Mouse (Mus musculus) heart, postnatal 36 days (tissue): ENCODE results near the gene Stxbp6. TPM values are rescaled to one million over a fixed set of nuclear protein-coding genes. Genes with fewer than 3 reads are reported as not detected.
"Not testable (repeated sequence)": the region's sequence is repeated elsewhere in the genome, so short reads cannot be mapped to it uniquely, and the experiment has no call there.

Experiments
- DNase-seq, 2 experiments: peaks; one replicate each; pipeline ENCODE4 v3.0.0; 2021 to 2022
- intact Hi-C: fragments of 180-260 bp; cut with DNase I; formaldehyde crosslinking; loops from one replicate; pipeline ENCODE4 v1.15.1; 2025
- total RNA-seq, 2 experiments: library from RNA; stranded (reverse); gene quantifications; 2 replicates each; pipeline ENCODE4 v1.2.3; 2021

Stxbp6 gene
- total RNA-seq, 2 experiments from 2014 or later = 10.3 to 11.7 TPM

GRCm38 (mm10) chr12:45058007-45058406 is 16.5 kb downstream of the Stxbp6 start:
- intact Hi-C loops = no loop called here
- DNase-seq = no peak

GRCm38 (mm10) chr12:45056372-45056771 is 18.1 kb downstream of the Stxbp6 start:
- no peak for DNase-seq
- intact Hi-C loops = no loop called here

- intact Hi-C loops = no loop called here
- no peak for DNase-seq
Observed at GRCm38 (mm10) chr12:45053319-45053718, 21.2 kb downstream of the Stxbp6 start.

GRCm38 (mm10) chr12:45052860-45053259 is 21.6 kb downstream of the Stxbp6 start:
- no peak for DNase-seq
- intact Hi-C loops = no loop called here

GRCm38 (mm10) chr12:45049894-45050293 is 24.6 kb downstream of the Stxbp6 start:
- DNase-seq = peak; percentile 64 to 65
- intact Hi-C loops = no loop called here

GRCm38 (mm10) chr12:45047711-45048110 is 26.8 kb downstream of the Stxbp6 start:
- DNase-seq = not testable (repeated sequence)

GRCm38 (mm10) chr12:45047172-45047571 is 27.3 kb downstream of the Stxbp6 start:
- intact Hi-C loops = no loop called here
- no peak for DNase-seq

More at GRCm38 (mm10) chr12:45047711-45048110, 26.8 kb downstream of the Stxbp6 start:
- intact Hi-C loops = not testable (repeated sequence)

- DNase-seq = no peak
- intact Hi-C loops = no loop called here
Observed at GRCm38 (mm10) chr12:45044581-45044980, 29.9 kb downstream of the Stxbp6 start.

GRCm38 (mm10) chr12:45042591-45043091 is 31.9 kb downstream of the Stxbp6 start:
- intact Hi-C loops = no loop called here
- peak; percentile 37 to 49 for DNase-seq

- DNase-seq = no peak
- intact Hi-C loops = no loop called here
Observed at GRCm38 (mm10) chr12:45037496-45037895, 37.0 kb downstream of the Stxbp6 start.

GRCm38 (mm10) chr12:45037091-45037490 is 37.4 kb downstream of the Stxbp6 start:
- no peak for DNase-seq
- intact Hi-C loops = no loop called here

GRCm38 (mm10) chr12:45030681-45031080 is 43.8 kb downstream of the Stxbp6 start:
- intact Hi-C loops = no loop called here
- DNase-seq = no peak

- DNase-seq = no peak
- intact Hi-C loops = no loop called here
Observed at GRCm38 (mm10) chr12:45026347-45026746, 48.2 kb downstream of the Stxbp6 start.

GRCm38 (mm10) chr12:45020018-45020417 is 54.5 kb downstream of the Stxbp6 start:
- DNase-seq = no peak
- intact Hi-C loops = no loop called here

GRCm38 (mm10) chr12:45019059-45019822 is 55.3 kb downstream of the Stxbp6 start:
- intact Hi-C loops = no loop called here
- DNase-seq = no peak

GRCm38 (mm10) chr12:45013246-45013756 is 61.2 kb downstream of the Stxbp6 start:
- intact Hi-C loops = loop anchor here (2.0 to 5.0 kb wide), 3 partner anchors 76 to 154 kb away; no protein-coding TSS in a partner anchor

GRCm38 (mm10) chr12:45011436-45012089 is 62.9 kb downstream of the Stxbp6 start:
- no peak for DNase-seq
- intact Hi-C loops = loop anchor here (2.0 to 5.0 kb wide), 3 partner anchors 74 to 153 kb away; no protein-coding TSS in a partner anchor

More at GRCm38 (mm10) chr12:45013246-45013756, 61.2 kb downstream of the Stxbp6 start:
- peak; percentile 60 to 66 for DNase-seq

GRCm38 (mm10) chr12:45011006-45011405 is 63.5 kb downstream of the Stxbp6 start:
- no peak for DNase-seq
- intact Hi-C loops = loop anchor here (5.0 kb wide), 2 partner anchors 74 to 151 kb away; no protein-coding TSS in a partner anchor

GRCm38 (mm10) chr12:45009984-45010611 is 64.4 kb downstream of the Stxbp6 start:
- no peak for DNase-seq
- intact Hi-C loops = loop anchor here (5.0 kb wide), 2 partner anchors 73 to 152 kb away; no protein-coding TSS in a partner anchor

- intact Hi-C loops = no loop called here
- no peak for DNase-seq
Observed at GRCm38 (mm10) chr12:45006569-45006968, 67.9 kb downstream of the Stxbp6 start.

- DNase-seq = no peak
- intact Hi-C loops = no loop called here
Observed at GRCm38 (mm10) chr12:45006049-45006448, 68.5 kb downstream of the Stxbp6 start.
